Comparison of ENCODE assay signal across 8 mouse cellular contexts in genomic region chr2:156613541-156614257, GRCm38 (mm10). TPM values are rescaled to one million over a fixed set of nuclear protein-coding genes. Genes with fewer than 3 reads are reported as not detected.
A peak's percentile ranks its signal among the peaks of the same experiment; 100 is the strongest.
DNase-seq lines count a peak whose midpoint lies in the region.

Gene Dlgap4, plus strand, starts transcription at chr2:156613705.

- peak; percentile 32 to 53 for DNase-seq in left cerebral cortex, adult 18-20 months (ENCODE audit: low spot score in 2 of 2)
- no peak for DNase-seq in left cerebral cortex, adult 9 months (ENCODE audit: low spot score in 2 of 2)
- DNase-seq in R1 (ENCODE audit: low read depth, low spot score), result peak; percentile 45
- DNase-seq in embryo, embryonic 10.5 days (ENCODE audit: low spot score), result peak; percentile 50
- DNase-seq in heart, adult 8-10 months (ENCODE audit: low spot score), result no peak
- peak; percentile 49 for DNase-seq in kidney, postnatal 10 days
- peak; percentile 25 for DNase-seq in mesoderm, embryonic 11.5 days (ENCODE audit: low read depth, low spot score)
- no peak for DNase-seq in natural killer cell, adult 2 months (ENCODE audit: low spot score in 2 of 2)

RNA-seq across cellular contexts. Expression of gene Dlgap4, which starts in this region (rescaled TPM):
- 100 to 1,000 TPM; 215 to 219 TPM for total RNA-seq in left cerebral cortex, adult 18-20 months (2021)
- total RNA-seq in heart, adult 8-10 months (2022), result 10 to 100 TPM; 29.1 to 42.6 (median 32.1) TPM

Comparison
In these comparisons a context has a peak if more than half of its experiments do, and no peak if none do; other contexts are left out.
1. RNA of gene Dlgap4 (total RNA-seq): 215 to 219 TPM in left cerebral cortex, adult 18-20 months; 29.1 to 42.6 TPM in heart, adult 8-10 months; every median in the first group is over 4 times any median in the second.
2. DNase-seq: peak in left cerebral cortex, adult 18-20 months (2 of 2), R1 (single experiment), embryo, embryonic 10.5 days (single experiment), kidney, postnatal 10 days (single experiment) and mesoderm, embryonic 11.5 days (single experiment); none in left cerebral cortex, adult 9 months (0 of 2), heart, adult 8-10 months (single experiment) and natural killer cell, adult 2 months (0 of 2).